Mouse (Mus musculus) activated CD4-positive, CD25-positive, alpha-beta regulatory T cell, adult 4 months (primary cell): Measurements from ENCODE around the gene Cd5l. TPM values are rescaled to one million over a fixed set of nuclear protein-coding genes. Genes with fewer than 3 reads are reported as not detected.
"Not testable (repeated sequence)": the region's sequence is repeated elsewhere in the genome, so short reads cannot be mapped to it uniquely, and the experiment has no call there.

Source experiments
- ATAC-seq: one replicate; pipeline ENCODE4 v1.8.0; 2017
- polyA plus RNA-seq, 2 experiments: library from polyadenylated mRNA; unstranded; fragments of 100-300 nt; shearing (Covaris generic); gene quantifications; one replicate each; pipeline ENCODE4 v1.2.1; 2017

Cd5l gene
- under 1 TPM; 0.46 to 0.49 TPM for polyA plus RNA-seq

DNA sequence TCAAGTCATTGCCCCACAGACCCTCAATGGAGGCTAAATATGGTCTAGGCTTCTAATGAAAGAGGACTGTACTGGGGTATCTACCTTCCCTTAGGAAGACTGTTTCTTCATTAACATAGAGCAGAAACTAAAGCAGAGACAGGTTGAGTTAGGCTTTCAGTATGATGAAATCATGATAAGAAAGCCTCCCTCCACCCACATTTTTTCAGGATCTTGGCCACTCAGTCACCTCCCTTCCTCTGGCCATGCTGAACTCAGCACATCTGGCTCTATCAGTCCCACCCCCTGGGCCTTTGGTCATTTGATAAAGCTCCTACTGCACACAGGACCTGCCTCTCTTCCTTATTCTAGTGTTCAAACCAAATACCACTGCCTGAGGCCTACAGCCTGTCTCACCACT, at the start of gene Cd5l:
TSS of gene Cd5l (plus strand) at position 301 of the 400 bp plus-strand sequence.
- ATAC-seq = no peak

GRCm38 (mm10) chr3:87309922-87310321, 47.8 kb upstream of the Cd5l start:
- no peak for ATAC-seq

DNA sequence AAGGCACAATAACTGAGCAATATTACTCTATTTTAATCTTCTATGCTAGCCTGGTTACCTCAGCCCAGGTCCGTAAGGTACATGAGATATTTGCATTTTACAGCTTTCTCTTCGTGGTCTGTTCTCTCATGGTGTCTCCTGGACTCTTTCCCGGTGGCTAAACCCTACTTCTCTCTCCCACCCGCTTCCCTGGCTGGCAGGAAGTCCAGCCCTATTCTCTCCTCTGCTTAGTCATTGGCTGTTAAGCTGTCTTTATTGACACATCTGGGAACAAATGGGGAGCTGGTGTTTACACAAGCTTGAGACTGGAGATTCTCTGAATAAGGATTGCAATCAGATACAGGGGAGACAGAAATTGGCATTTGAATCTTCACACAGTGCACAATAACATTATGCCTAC, 35.1 kb upstream of the Cd5l start:
- no peak for ATAC-seq

DNA sequence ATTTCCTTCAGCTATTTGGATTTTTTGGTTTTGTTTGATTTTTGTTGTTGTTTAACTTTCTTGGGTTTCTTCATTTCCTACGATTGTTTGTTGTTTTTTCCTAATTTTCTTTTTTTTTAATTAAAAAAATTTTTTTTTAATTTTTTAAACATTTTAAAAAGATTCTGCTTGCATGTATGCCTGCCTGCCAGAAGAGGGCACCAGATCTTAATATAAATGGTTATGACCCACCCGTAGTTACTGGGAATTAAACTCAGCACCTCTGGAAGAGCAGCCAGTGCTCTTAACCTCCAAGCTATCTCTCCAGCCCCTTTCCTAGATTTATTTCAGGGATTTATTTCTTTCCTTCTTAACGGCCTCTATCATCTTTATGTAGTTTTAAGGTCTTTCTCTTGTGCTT, 33.9 kb upstream of the Cd5l start:
- no peak for ATAC-seq

GRCm38 (mm10) chr3:87337899-87338298, 19.8 kb upstream of the Cd5l start:
- no peak for ATAC-seq

DNA sequence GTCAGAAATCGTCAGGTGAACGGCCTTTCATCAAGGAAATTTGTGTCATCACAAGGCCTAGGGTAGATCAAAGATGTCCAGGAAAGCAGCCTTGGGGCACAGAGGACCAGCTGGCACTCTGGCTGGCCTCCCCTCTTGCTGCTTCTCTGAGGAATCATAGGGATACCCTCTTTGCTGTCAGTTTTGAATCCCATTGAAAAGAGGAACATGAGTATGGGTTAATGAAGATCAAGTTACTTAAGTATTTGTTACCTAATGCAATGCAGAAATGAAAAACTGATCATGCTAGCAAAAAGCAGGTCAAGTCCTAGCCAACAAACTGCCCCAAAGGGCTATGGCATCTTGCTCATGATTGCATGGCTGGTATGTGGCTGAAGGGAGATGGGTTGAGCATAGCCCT, 6.7 kb upstream of the Cd5l start:
- ATAC-seq = not testable (repeated sequence)

- ATAC-seq = no peak
These were observed 1.5 kb downstream of the Cd5l start for GRCm38 (mm10) chr3:87359215-87359614.

DNA sequence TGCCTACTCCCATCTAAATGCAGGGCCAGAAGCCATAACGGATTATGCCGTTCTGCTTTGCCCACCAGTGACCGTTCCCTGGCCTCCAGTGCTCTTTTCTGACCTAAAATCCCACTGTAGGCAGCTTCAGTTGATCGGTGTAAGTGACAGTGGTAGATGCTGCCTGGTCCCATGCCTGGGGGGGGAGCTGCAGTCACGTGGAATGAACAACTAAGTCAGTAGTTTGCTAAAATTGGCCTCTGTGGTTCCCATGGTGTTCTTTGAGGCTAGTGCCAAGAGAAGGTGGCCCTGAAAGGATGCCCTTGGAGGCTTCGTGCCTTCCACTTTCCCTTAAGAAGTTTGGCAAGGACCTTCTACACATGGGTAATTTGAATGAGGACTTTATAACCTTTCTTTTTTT, 2.8 kb downstream of the Cd5l start:
- no peak for ATAC-seq

- no peak for ATAC-seq
These were observed 8.0 kb downstream of the Cd5l start for GRCm38 (mm10) chr3:87365691-87366090.

DNA sequence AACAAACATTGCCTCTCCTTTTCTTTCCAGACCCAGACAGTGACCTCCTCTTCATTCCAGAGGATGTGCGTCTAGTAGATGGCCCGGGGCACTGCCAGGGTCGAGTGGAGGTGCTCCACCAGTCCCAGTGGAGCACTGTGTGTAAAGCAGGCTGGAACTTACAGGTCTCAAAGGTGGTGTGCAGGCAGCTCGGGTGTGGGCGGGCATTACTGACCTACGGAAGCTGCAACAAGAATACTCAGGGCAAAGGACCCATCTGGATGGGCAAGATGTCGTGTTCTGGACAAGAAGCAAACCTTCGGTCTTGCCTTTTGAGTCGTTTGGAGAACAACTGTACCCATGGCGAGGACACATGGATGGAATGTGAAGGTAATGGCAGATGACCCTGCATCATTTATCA, 9.8 kb downstream of the Cd5l start:
- ATAC-seq = no peak

DNA sequence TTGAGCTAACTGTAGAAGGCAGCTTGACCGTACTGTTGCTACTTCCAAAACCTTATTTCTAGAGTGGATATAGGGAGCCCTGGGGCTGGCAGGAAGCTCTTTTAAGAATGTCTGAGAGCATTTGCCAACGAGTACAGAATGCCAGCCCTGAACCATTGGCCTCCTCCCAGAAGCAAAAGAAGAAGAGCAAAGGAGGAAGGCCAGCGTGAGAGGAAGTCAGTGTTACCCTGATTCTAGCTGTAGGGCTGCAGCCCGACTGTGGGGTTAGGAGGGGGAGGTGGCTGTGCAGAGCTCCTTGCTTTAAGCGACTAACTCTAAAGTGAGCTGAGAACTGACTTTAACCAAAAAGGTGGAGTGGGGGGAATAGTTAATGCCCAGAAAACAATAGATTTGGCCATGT, 11.5 kb downstream of the Cd5l start:
- ATAC-seq = no peak

DNA sequence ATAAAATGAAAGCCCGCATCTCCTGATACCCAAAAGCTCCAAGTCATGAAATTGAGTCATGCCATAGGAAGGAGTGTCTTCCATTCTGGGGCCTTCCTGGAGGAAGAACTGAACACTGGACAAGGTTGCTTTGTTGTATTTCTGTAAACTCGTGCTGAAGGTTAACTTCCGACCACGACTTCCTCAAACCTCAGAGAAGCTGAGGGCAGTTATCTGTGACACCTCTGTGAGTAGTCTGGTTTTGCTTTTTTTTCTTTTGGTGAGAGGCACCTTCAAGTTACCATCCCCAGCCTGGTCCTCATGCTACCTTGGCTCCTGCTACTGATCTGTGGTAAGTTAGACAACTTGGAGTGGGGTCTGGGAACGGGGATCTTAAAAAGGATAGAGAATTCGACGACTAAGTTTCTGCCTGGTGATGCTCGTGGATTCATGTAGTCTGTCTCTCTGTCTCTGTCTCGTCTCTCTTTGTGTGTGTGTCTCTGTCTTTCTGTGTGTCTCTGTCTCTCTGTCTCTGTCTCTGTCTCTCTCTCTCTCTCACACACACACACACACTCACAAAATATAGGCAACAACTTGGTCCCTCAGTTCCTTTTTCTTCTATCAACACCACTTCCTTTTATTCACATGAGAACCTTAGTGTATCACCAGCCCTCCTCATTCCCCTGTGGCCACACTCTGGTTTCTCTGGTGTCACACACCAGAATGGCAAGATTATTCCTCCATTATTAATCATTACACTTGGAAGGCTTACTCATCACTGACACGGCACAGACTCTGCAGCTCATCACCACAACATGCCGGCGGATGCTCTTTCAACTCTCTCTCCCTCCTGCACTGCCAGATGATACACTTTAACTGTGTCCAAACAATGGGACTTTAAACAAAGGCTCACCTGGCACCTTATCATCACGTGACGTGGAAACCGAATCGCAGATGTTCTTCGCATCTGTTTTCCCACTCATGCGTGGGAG, 18.8 kb downstream of the Cd5l start, which contains the start of gene Fcrl1:
TSS of gene Fcrl1 (plus strand) at position 193 of the 971 bp plus-strand sequence.
- peak; percentile 67 for ATAC-seq

DNA sequence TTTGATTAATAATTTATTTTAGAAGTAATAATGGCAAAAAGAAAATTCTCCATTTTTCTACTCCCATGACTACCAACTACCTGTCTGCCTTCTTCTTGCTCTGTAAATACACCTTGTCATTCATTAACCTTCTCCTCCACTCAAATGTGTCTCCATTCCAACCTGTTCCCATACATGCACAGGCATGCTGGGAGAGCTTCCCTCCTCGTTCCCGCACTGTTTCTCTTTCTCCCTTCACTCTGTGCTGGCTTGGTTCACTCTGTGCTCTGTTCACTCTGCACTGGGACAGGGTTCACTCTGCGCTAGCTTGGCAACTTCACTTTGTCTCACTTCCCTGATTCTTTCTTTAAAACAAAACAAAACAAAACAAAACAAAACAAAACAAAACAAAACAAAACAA, 19.5 kb downstream of the Cd5l start:
- no peak for ATAC-seq

DNA sequence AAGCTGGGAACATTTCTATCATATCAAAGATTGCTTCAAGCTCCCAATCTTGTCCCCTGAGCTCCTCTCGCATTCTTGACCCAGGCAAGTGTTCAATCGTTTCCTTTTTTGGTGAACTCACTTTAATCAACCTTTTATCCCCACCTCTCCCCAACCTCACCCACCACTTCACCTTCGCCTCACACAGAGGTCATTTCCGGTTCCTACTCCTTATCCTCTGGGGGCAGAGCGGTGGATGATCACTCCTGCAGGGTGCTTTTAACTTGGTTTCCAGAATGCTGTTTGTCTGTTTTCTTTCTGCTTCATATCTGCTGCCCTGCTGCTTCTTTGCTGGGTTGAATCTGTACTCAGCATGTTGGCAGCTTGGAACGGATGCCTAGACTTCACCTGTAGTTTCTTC, 20.0 kb downstream of the Cd5l start:
- no peak for ATAC-seq

GRCm38 (mm10) chr3:87379641-87380315, 22.1 kb downstream of the Cd5l start:
- not testable (repeated sequence) for ATAC-seq

GRCm38 (mm10) chr3:87381806-87382712, 24.4 kb downstream of the Cd5l start:
- ATAC-seq = no peak

GRCm38 (mm10) chr3:87383308-87383707, 25.6 kb downstream of the Cd5l start:
- ATAC-seq = peak; percentile 68

DNA sequence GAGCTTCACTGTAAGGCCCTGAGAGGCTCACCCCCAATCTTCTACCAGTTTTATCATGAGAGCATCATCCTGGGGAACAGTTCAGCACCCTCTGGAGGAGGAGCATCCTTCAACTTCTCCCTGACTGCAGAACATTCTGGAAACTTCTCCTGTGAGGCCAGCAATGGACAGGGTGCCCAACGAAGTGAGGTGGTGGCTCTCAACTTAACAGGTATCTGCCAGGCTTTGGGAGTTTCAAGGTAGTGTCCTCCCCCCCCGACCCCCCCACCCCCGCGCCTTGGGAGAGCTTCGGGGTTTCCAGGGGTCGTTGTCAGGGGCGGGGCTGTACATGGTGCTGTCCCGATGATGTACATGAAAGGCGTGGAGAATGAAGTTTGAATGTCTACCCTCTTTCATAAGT, 27.4 kb downstream of the Cd5l start:
- no peak for ATAC-seq

DNA sequence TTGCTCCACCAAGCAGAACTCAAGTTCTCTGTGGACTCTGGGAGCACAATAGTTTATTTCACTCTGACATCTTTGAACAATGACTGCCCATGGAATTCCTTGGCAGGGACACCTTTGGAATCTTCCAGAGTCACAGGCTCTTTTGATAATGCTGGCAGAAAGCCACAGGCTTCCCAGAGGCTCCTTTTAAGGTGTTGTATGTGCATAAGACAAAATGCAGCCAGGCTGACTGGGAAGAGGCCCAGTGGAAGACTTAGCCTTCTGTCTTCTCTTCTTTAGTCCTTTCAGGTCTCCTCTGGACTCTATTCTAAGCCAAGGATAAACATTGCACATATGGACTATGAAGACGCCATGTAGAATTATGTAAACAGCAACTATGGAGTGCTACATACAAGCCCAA, 33.3 kb downstream of the Cd5l start:
- ATAC-seq = no peak

- ATAC-seq = no peak
These were observed 41.1 kb downstream of the Cd5l start for GRCm38 (mm10) chr3:87398809-87399208.

GRCm38 (mm10) chr3:87399906-87400305, 42.2 kb downstream of the Cd5l start:
- no peak for ATAC-seq

DNA sequence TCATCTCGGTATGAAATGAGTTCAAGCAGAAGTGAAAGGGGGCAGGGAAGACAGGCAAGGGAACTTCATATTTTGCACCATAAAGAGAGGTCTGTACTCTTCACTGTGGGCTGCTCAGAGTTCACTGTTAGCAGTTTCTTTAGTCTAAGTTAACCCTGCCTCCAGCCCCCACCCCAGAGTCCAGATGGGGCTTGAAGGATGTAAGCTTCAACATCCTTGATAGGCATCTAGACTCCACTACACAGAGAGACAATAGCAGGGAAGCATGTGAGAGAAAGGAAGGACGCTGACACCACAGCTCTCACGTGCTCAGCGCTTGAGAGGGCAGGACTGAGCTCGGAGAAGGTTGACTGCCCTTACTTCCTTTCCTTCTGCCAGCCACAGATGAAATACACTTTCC, 43.6 kb downstream of the Cd5l start:
- no peak for ATAC-seq

GRCm38 (mm10) chr3:87408171-87408570, 50.5 kb downstream of the Cd5l start:
- peak; percentile 75 for ATAC-seq
